Mouse (Mus musculus) embryo, embryonic 11.5 days (tissue): ENCODE measurements around the gene Stx5a.

Experiments used
- DNase-seq: peaks from one replicate; pipeline ENCODE4 v3.0.0-alpha.2; 2012; ENCODE audit warnings: low read depth, low spot score

Stx5a gene

GRCm38 (mm10) chr19:8740603-8741002, 610 bp upstream of the Stx5a start, which contains the start of gene 1700092M07Rik:
TSS of gene 1700092M07Rik (plus strand) at chr19:8740718.
- no peak for DNase-seq

GRCm38 (mm10) chr19:8742176-8742575, 963 bp downstream of the Stx5a start:
- DNase-seq = no peak

GRCm38 (mm10) chr19:8745382-8745781, 4.2 kb downstream of the Stx5a start:
- DNase-seq = no peak

- no peak for DNase-seq
Measured at GRCm38 (mm10) chr19:8747368-8747767, 6.2 kb downstream of the Stx5a start.

- no peak for DNase-seq
Measured at GRCm38 (mm10) chr19:8755652-8756051, 14.4 kb downstream of the Stx5a start.

GRCm38 (mm10) chr19:8756635-8757387, 15.6 kb downstream of the Stx5a start, which contains the start of gene Nxf1:
TSS of gene Nxf1 (plus strand) at chr19:8757073.
- DNase-seq = peak; percentile 94

- DNase-seq = no peak
Measured at GRCm38 (mm10) chr19:8757471-8757998, 16.3 kb downstream of the Stx5a start.

GRCm38 (mm10) chr19:8758899-8759298, 17.7 kb downstream of the Stx5a start:
- no peak for DNase-seq

GRCm38 (mm10) chr19:8760757-8761156, 19.5 kb downstream of the Stx5a start:
- DNase-seq = no peak

- no peak for DNase-seq
Measured at GRCm38 (mm10) chr19:8763276-8763675, 22.1 kb downstream of the Stx5a start.

GRCm38 (mm10) chr19:8765562-8765961, 24.3 kb downstream of the Stx5a start:
- no peak for DNase-seq

GRCm38 (mm10) chr19:8770567-8771270, 29.5 kb downstream of the Stx5a start, which contains the start of gene Tmem223:
TSS of gene Tmem223 (plus strand) at chr19:8770996.
- DNase-seq = peak; percentile 36

- no peak for DNase-seq
Measured at GRCm38 (mm10) chr19:8772996-8773395, 31.8 kb downstream of the Stx5a start.

GRCm38 (mm10) chr19:8773409-8773808, 32.2 kb downstream of the Stx5a start:
- DNase-seq = no peak

- DNase-seq = peak; percentile 91
Measured at GRCm38 (mm10) chr19:8774086-8774835, 33.0 kb downstream of the Stx5a start, which contains the start of gene Tmem179b. TSS of gene Tmem179b (minus strand) at chr19:8774467.

- no peak for DNase-seq
Measured at GRCm38 (mm10) chr19:8774951-8775421, 33.8 kb downstream of the Stx5a start.

GRCm38 (mm10) chr19:8786008-8786781, 45.0 kb downstream of the Stx5a start, which contains the start of gene Taf6l:
TSS of gene Taf6l (minus strand) at chr19:8786417.
- DNase-seq = peak; percentile 91

- no peak for DNase-seq
Measured at GRCm38 (mm10) chr19:8788521-8788920, 47.3 kb downstream of the Stx5a start.

- DNase-seq = no peak
Measured at GRCm38 (mm10) chr19:8789171-8789570, 48.0 kb downstream of the Stx5a start.

- DNase-seq = no peak
Measured at GRCm38 (mm10) chr19:8790171-8790570, 49.0 kb downstream of the Stx5a start.
